Mouse (Mus musculus): Measurements from ENCODE around the gene Zbtb25.
A peak's percentile ranks its signal among the peaks of the same experiment; 100 is the strongest.

Gene Zbtb25

DNA sequence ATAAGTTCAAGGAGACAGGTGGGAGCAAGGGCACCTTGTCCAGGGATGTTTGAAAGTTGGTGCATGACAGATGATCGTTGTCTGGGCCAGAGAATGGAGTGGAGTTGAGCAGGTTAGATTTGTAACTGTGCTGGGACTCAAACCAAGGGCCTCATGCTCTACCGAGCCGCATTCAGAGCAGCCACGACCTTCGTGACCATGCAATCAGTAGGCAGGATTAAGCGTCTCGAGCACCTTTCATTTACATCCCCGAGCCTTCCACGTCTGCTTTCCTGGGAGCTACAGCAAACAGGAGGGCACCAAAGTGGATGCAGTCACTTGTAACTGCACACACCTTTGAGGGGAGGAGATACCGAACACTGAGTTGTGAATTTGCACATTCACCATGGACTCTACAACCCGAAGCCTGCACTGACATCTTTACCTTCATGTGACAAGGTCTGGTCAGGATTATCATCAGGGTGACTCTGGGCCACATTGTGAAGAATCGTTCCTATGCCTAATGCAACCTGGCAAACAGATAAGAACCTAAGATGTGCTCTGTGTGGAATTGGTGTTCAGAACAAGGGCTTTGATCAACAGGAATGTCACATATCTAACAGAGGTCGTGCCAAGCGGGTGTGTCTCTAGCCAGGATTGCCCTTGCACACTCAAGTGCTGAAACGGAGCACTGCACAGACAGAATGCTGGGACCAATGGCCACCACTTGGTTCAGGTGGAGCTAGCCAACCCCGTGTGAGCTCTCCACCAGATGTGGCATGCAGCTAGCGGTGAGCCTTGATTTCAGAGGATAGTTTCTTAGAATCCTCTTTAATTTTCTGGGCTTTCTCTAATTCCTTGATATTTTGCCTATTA, 33.1 kb downstream of the Zbtb25 start:
- no peak for DNase-seq (ENCODE audit: inconsistent ontology term)

- no peak for DNase-seq (ENCODE audit: inconsistent ontology term)
Measured at GRCm38 (mm10) chr12:76335641-76336040, 33.8 kb downstream of the Zbtb25 start.

DNA sequence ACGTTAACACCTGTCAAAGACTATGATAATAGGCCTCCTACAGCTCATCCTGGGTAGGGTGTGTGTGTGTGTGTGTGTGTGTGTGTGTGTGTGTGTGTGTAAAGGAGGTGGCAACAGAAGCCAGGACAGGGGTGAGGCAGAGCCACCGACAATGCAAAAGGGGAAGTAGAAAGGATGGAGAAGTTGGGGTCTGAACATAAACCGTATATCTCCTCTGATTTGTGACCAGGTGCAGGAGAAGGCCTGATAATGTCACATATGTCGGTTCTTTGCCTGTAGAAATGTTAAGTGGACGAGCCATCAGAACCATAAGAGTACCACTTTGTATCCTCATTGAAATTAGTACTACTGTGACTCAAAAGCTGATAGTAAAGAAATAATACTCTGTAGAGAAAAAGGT, 35.7 kb downstream of the Zbtb25 start:
- DNase-seq (ENCODE audit: inconsistent ontology term) = no peak

DNA sequence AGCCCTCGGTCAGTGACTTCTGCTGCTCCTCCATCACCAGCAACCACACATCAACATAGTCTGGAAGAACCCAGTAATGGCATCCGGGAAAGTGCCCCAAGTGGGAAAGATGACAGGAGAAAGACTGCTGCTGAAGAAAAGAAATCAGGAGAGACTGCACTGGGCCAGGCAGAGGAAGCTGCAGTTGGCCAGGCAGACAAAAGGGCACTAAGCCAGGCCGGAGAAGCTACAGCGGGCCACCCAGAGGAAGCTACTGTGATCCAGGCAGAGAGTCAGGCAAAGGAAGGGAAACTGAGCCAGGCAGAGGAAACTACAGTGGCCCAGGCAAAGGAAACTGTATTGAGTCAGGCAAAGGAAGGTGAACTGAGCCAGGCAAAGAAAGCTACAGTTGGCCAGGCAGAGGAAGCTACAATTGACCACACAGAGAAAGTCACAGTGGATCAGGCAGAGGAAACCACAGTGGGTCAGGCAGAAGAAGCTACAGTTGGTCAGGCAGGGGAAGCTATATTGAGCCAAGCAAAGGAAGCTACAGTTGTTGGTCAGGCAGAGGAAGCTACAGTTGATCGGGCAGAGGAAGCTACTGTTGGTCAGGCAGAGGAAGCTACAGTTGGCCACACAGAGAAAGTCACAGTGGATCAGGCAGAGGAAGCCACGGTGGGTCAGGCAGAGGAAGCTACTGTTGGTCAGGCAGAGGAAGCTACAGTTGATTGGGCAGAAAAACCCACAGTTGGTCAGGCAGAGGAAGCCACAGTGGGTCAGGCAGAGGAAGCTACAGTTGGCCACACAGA, 40.6 kb downstream of the Zbtb25 start:
- no peak for DNase-seq (ENCODE audit: inconsistent ontology term)

- DNase-seq (ENCODE audit: inconsistent ontology term) = no peak
Measured at GRCm38 (mm10) chr12:76326437-76327220, 42.8 kb downstream of the Zbtb25 start.

GRCm38 (mm10) chr12:76324679-76325431, 44.5 kb downstream of the Zbtb25 start, which contains the start of gene Akap5:
Akap5 (plus strand) TSS chr12:76324891.
- peak; percentile 80 for DNase-seq (ENCODE audit: inconsistent ontology term)

- DNase-seq (ENCODE audit: inconsistent ontology term) = peak; percentile 20
Measured at GRCm38 (mm10) chr12:76318282-76319212, 50.9 kb downstream of the Zbtb25 start.

GRCm38 (mm10) chr12:76311951-76312350, 57.5 kb downstream of the Zbtb25 start:
- DNase-seq (ENCODE audit: inconsistent ontology term) = no peak

- DNase-seq (ENCODE audit: inconsistent ontology term) = no peak
Measured at GRCm38 (mm10) chr12:76311227-76311626, 58.2 kb downstream of the Zbtb25 start.

GRCm38 (mm10) chr12:76310633-76311032, 58.8 kb downstream of the Zbtb25 start:
- DNase-seq (ENCODE audit: inconsistent ontology term) = no peak

GRCm38 (mm10) chr12:76310007-76310406, 59.4 kb downstream of the Zbtb25 start:
- DNase-seq (ENCODE audit: inconsistent ontology term) = no peak

GRCm38 (mm10) chr12:76308436-76308835, 61.0 kb downstream of the Zbtb25 start:
- no peak for DNase-seq (ENCODE audit: inconsistent ontology term)

DNA sequence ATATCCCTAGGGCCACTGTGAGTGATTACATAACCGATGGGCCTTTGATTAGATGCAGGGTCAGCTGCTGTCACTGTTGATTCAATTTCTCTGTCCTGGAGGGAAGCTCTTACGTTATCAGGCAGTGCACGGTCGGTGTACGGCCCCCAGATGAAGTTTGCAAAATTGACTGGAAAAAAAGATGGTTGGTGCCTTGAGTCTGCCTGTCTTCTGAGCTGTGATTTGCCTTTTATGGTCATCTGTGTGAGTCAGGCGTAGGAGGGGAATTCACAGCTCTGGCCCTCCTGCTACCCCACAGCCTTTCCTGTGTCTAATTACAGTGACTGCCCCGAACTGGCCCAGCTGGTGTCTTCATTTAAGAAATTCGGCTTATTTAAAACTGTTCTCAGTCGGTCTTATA, 61.4 kb downstream of the Zbtb25 start:
- DNase-seq (ENCODE audit: inconsistent ontology term) = peak; percentile 58

GRCm38 (mm10) chr12:76306852-76307561, 62.4 kb downstream of the Zbtb25 start:
- no peak for DNase-seq (ENCODE audit: inconsistent ontology term)

- DNase-seq (ENCODE audit: inconsistent ontology term) = no peak
Measured at GRCm38 (mm10) chr12:76305107-76305506, 64.3 kb downstream of the Zbtb25 start.

GRCm38 (mm10) chr12:76304199-76304598, 65.2 kb downstream of the Zbtb25 start:
- DNase-seq (ENCODE audit: inconsistent ontology term) = no peak

DNA sequence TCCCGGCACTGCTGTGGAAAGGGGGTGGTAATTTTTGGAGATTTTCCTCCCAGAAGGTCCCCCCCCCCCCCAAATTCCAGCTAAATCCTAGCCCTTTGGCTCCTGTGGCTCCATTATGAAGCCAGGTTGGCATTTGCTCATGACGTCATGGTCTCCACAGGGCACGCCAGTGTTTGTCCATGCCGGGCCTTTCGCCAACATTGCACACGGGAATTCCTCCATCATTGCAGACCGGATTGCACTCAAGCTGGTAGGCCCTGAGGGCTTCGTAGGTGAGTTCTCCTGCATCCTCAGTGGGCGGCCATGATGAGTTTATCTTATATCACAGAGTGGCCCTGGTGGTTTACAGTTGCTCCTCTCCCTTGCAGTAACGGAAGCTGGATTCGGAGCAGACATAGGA, 65.9 kb downstream of the Zbtb25 start:
- peak; percentile 42 for DNase-seq (ENCODE audit: inconsistent ontology term)

GRCm38 (mm10) chr12:76300367-76300766, 69.0 kb downstream of the Zbtb25 start:
- DNase-seq (ENCODE audit: inconsistent ontology term) = no peak

- DNase-seq (ENCODE audit: inconsistent ontology term) = no peak
Measured at GRCm38 (mm10) chr12:76299361-76299906, 70.0 kb downstream of the Zbtb25 start.
